Mouse (Mus musculus): ENCODE results near the gene Ssmem1.

The Ssmem1 gene

DNA sequence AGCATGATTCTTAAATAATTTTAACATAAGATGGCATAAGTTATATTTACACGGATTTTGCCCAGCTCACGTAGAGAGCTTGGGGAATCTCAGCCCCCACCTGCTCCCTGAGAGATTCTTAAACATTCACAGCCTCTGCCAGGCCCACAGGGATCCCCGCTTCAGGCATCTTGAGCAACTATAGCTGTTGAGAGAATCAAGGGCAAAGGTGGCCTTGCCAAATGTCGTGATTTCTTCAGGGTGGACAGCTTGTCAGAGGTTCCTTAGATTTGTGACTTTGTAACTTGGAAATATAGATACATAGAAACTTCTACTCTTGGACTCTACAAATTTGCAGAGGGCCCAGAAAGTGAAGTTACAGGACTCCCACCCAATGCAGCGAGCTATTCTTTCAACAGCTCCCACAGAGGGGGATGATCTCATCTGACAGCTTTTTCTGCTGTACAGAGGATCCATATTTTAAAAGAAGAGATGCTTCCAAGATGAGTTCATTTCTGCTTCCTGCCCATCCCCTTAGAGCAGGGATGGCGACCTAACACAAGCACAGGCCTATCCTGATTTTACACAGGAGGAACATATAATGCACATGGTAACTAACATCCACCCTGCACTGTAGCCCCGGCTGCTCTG lies 43.8 kb downstream of the Ssmem1 start:
- DNase-seq (ENCODE audit: low spot score in 2 of 2) = no peak

DNA sequence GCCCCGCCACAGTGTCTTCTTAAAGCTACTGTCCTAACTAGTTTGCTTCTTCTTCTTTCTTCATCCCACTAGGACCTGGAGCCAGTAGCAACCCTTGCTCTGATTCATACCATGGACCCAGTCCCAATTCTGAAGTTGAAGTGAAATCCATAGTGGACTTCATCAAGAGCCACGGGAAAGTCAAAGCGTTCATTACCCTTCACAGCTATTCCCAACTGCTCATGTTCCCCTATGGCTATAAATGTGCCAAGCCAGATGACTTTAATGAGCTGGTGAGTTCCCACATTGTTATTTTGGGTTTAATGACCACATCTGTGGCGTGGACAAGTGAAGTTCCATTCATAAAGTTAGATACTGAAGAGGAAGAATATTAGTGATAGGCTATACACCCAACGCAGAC lies 44.4 kb downstream of the Ssmem1 start:
- DNase-seq (ENCODE audit: low spot score in 2 of 2) = no peak

DNA sequence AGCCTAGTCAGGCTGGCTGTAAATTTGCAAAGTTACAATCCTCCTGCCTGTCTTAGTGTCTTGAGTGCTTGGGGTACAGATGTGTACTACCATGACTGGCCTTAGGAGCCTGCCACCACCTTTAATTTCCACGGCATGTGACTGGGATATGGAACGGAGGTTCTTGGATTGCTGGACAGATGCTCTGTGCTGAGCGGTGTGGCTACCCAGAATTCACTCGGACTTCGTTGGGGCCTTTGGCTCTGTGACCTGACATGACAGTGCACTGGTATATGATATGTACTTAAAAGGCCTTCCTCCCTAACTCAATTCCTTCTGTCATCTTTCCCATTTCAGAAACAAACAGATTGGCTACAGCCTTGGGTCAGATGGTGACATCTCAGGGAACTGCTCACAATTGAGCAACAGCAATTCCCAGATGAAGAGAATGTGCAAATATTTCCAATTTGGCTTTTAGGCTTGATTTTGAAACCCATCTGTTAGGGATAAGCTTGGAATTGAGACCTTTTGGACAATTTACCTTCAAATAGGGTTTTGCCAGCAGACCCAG lies 45.0 kb downstream of the Ssmem1 start:
- no peak for DNase-seq (ENCODE audit: low spot score in 2 of 2)

DNA sequence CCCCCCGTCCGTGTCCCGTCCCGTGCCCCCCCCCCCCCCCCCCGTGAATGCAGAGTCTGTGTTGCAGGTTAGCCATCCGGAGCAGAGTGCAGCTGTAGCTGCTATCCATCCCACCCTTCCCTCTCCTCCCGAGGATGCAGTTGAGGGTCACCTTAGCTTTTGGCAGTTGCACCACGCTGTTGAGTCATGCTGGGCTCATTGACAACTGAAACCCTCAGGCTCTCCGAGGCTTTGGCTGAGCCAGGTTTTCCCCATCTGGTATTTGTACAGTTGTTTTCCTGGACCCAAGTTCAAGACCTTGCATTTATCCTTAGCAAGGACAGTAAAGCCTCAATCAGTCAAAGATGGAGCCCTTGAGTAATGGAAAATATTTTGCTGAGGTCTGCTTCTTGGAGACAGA lies 46.4 kb downstream of the Ssmem1 start:
- DNase-seq (ENCODE audit: low spot score in 2 of 2) = no peak

DNA sequence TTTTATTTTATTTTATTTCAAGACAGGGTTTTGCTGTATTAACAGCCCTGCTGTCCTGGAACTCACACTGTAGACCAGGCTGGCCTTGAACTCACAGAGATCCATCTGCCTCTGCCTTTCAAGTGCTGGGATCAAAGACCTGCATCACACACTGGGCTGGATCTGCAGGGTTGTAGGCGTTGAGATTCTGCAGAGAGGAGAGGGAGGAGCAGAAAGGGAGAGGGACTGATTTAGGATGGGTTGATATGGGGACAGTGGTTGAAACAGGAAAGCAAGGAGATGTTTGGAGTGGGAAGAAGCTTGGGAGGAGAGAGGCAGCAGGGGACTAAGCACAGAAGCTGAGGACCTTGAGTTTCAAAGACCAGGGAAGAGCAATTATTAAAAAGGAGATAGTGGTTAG lies 50.1 kb downstream of the Ssmem1 start:
- no peak for DNase-seq (ENCODE audit: low spot score in 2 of 2)

DNA sequence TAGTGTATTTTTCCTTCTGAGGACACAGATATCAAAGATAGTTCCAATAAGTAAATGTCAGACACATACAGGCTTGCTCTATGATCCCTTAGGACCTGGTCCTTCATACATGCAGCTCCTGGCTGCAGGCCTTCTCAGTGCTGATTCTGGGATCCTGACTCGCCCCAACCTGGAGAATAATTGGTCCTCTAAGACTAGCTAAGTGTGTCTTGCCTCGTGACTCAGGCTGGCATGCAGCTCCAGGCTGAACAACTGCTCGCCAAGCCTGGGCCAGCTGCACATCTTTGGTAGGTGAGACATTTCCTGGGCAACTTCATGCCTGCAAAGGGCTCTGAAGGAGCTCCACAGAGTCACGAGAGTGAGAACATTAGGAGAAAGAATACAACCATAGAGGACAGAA lies 52.5 kb downstream of the Ssmem1 start:
- no peak for DNase-seq (ENCODE audit: low spot score in 2 of 2)

DNA sequence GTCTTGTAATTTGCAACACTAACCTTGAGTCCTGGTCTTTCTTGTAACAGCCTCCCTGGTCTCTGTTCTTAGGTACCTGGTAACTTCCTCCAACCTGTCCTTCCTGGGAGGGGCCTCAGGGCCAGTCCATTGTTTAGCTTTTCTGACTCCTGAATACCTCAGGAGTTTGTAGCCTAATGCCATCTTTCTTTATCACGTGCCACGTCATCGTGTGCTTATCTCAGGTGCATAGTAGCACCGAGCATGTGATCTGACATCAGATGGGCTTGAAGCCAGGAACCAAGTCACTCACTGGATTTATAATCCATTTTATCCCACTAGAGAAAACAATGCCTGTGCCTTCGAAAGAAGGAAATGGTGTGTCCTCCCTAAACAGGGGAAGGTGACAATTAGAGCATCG lies 53.9 kb downstream of the Ssmem1 start:
- no peak for DNase-seq (ENCODE audit: low spot score in 2 of 2)

DNA sequence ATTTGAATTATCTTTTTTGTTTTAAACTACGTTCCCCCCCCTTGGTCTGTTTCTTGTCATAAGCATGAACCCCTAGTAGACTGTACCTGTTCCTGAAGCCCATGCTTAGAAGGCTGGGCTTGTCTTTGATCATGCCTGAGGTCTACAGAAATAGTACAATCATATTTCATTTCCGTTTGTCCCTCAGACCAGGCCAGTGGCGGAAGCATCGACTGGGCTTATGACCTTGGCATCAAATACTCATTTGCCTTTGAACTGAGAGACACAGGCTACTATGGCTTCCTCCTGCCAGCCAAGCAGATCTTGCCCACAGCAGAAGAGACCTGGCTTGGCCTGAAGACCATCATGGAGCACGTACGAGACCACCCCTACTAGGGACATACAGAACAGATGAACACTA lies 54.4 kb downstream of the Ssmem1 start:
- no peak for DNase-seq (ENCODE audit: low spot score in 2 of 2)

DNA sequence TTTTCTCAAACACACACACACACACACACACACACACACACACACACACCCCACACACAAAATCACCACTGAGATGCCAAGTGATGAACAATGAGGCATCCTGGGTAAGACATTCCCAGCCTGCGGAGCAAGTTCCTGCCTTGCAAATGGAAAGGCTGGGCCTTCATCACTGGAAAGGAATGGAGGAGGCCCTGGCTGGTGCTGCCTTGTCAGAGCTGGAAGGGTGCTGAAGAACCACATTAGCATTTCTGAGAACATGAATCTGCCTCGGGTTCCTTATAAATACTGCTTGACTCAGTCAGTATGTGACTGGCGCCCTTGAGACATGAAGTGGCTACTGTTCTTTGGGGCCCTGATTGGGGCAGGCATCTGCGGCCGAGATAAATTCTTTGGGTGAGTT lies 58.4 kb downstream of the Ssmem1 start, which contains the start of gene Cpa4:
Gene Cpa4 (plus strand): TSS at position 301 of the 400 bp plus-strand sequence.
- DNase-seq (ENCODE audit: low spot score in 2 of 2) = no peak

DNA sequence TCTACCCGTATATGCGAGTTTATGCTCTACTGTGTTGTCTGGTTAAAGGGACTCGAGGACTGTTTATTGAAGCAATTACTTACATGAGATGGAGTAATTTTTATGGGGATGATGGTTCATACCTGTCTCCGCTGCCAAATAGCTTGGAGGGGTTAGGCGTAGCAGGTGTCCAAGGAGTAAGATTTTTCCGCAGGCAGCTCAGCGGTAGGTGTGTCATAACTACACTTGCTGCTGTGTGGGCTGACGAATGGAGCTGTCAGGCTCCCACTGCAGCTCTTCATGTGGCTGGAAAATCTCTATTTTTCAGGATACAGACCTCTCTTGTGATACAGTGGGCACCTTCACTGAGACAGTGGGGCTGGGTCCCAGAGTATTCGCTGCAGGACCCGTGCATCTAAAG lies 59.7 kb downstream of the Ssmem1 start:
- DNase-seq (ENCODE audit: low spot score in 2 of 2) = no peak
